Mouse (Mus musculus) thymus, adult 2 months (tissue): Measurements from ENCODE around the gene Wwp2.

Experiments used
- CTCF ChIP-seq: fragments of 200-500 bp; IDR thresholded peaks from 2 replicates; pipeline ENCODE4 v1.5.1; 2012; ENCODE audit warnings: mild to moderate bottlenecking, control low read depth, low read length, moderate library complexity, borderline replicate concordance; ENCODE audit not compliant: control insufficient read depth, poor library complexity, insufficient read depth; ENCODE audit errors: extremely low read depth
- POLR2A ChIP-seq: fragments of 200-500 bp; IDR thresholded peaks from 2 replicates; pipeline ENCODE4 v1.6.1; 2012; ENCODE audit warnings: mild to moderate bottlenecking, low read length, control low read depth, moderate library complexity; ENCODE audit not compliant: control insufficient read depth, poor library complexity, insufficient read depth; ENCODE audit errors: extremely low read depth

DNA sequence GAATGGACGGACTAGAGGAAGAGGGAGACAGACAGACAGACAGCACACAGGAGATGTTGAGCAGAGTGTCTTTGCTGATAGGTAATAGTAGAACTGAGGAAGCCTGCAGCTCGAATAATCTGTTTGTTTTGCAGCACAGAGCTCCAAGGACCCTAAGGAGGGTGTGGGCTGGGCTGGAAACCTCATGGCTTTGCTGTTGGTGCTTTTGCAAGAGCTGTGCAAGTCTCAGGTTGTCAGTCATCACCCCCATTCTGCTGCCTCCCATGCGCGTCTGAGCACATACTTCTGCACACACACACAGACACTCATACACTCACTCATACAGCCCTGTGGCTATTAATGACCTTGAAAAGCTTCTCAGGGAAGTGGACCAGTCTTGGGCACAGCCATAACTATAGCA is 101.3 kb downstream of the Wwp2 start:
- TF ChIP-seq POLR2A (no peak), CTCF (no peak)
